Mouse (Mus musculus): ENCODE measurements around the gene Dmrtb1. TPM values are rescaled to one million over a fixed set of nuclear protein-coding genes. Genes with fewer than 3 reads are reported as not detected.

Gene Dmrtb1
- not detected for total RNA-seq (2023)

GRCm38 (mm10) chr4:107684130-107684529 is at the start of gene Dmrtb1:
TSS of gene Dmrtb1 (minus strand) at chr4:107684230.

Other genes starting within 250 kb of the Dmrtb1 start
- under 1 TPM in 1 of 2 experiments, not detected in 1; 0.40 TPM for gene Glis1, start 249.6 kb downstream of the Dmrtb1 start, total RNA-seq (2023)
- gene Lrp8, start 118.0 kb upstream of the Dmrtb1 start, total RNA-seq (2023): 10 to 100 TPM; 20.2 to 23.9 TPM
- 10 to 100 TPM; 78.1 to 85.6 TPM for gene Magoh, start 195.5 kb upstream of the Dmrtb1 start, total RNA-seq (2023)
- gene 0610037L13Rik, start 205.6 kb upstream of the Dmrtb1 start, total RNA-seq (2023): 10 to 100 TPM; 23.4 to 27.4 TPM
- gene Cpt2, start 239.4 kb upstream of the Dmrtb1 start, total RNA-seq (2023): 10 to 100 TPM; 12.0 to 18.1 TPM

Data from neutrophil, adult 59 days (primary cell).